Mouse (Mus musculus) cerebellum, adult (tissue): ENCODE data around the gene Dock7.

Source experiments
- ATAC-seq: cut with Nextera tagmentation; 2 replicates; pipeline ENCODE4 v1.9.2; 2017; ENCODE audit warnings: mild to moderate bottlenecking, moderate library complexity, mixed read lengths; ENCODE audit not compliant: insufficient number of reproducible peaks, low FRiP score, low TSS enrichment

Gene Dock7

DNA sequence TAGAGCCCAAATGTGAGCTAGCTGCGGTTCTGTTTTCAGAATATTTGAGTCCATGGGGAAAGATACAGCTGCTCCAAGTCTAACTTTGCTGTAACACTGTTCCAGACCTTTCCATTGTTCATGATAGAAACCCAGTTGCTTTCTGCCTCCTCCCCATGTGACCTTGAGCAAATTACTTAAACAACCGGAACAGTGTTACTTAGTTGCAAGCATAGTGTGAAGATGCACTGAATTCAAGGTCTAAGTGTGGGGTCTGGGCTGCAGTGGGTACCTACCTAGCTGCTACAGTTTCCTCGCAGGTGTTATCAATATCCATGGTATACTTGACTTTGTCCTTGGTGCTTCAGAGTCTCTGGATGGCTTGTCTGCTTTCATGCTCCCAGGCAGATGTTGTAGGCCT lies 1.3 kb upstream of the Dock7 start:
- ATAC-seq: no peak

DNA sequence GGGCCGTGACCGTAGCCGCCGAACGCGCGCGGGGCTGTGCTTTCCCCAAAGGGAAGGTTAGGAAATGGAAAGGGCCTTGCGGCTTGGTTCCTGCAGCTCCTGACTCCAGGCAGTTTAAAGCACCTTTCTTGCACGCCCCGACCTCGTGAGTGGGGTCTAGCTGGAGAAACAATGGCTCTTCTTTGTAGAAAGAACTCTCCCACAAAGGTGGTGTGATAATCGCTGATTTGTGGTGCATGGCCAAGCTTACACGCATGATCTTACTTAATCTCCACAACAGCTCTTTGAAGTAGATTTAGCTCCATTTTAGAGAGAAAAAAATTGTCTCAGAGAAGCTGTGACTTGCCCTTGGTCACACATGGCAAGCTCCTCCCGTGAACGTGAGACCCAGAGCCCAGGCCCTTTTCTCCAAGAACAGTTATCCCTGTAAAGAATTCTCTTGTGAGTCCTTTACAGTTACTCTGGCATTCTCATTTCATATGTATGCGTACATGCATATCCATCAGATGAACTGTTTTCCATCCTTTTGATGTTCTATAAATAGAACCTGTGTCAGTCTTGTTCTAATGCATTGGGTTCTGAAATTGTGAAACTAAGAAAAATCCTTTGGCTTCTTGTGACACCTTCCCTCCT lies 524 bp upstream of the Dock7 start:
- no peak for ATAC-seq

DNA sequence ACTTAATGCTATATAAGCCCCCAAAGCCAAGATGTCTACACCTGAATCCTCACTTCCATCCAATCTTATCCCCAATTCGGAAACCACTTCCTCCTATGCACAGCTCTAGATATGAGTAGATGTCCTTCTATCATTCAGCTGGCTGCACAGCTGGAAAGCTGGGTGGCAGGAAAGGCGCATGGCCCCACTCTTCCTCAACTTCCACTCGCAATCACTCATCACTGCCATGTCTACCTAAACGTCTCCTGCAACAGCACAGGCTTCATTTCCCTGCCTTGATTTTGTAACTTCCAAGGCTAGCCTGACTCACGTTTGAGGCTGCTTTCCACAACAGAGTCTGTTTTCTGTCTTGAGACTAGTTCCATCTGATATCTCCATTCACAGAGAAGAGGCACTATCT lies 1.7 kb downstream of the Dock7 start:
- ATAC-seq: no peak

DNA sequence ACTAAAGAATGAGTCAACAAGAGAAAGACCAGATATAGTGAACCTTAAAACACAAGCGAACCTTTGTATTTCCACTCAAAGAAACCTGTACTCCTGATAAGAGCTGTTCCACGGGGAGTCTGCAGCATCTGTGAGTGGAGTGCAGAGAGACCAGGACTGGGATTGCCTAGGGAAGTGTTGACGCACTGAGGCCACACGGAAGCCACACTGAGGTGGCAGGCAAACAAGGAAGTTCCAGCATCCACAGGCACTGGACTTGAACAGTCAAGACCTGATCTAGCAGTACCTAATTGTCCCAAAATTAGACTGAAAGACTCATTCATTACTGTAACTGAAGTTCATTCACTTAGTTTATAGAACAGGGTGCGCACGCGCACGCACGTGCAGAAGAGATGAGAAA lies 4.9 kb downstream of the Dock7 start:
- ATAC-seq: no peak

DNA sequence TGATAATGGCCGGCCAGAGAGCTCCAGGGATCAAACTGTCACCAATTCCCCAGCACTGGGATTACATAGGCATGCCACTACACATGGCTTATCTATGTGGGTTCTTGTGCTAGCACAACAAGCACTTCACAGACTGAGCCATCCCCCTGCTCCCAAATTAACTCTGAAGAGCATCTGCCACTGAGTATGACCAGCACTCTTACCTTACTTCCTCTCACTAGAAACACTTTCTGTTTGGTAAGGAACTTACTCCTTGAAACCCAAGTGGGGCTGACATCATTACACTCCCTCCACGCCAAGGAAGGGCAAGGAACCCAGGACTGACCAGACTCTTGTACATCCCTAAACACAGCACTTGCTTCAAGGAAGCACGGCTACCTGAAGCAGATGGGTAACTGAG lies 9.0 kb downstream of the Dock7 start:
- ATAC-seq: no peak

DNA sequence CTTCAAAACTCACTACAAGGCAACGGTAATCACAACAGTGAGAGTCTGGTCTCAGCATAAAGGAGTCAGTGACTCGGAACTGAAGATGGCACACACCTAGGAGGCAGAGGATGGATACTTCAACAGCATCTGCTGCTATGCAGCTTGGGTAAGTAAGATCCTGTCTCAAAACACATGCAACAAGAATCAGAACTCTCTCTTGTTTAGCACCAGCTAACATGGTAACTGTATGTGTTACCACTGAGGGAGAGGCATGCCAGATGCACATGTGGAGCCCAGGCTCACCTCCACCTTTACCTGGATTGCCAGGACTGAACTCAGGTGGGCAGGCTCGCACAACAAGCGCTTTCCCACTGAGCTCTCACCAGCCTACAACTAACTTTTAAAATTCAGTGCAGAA lies 11.9 kb downstream of the Dock7 start:
- ATAC-seq: no peak

DNA sequence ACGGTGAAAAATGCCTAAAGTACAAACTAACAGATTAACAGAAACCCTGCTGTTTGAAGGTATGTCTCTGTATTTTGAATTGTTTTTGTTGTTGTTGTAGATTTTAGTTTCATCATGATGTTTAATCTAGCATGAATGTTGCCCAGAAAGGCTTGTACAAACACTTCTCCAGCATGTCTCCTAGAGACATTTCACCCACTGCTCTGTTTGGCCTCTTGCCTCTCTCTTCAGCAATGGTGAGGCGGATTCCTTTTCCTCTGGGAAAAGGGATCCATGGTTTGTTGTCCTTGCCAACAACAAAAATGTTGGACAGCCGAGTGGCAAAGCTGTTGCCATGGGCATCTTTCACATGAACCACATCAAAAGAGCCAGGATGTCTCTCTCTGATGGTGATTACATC lies 17.9 kb downstream of the Dock7 start:
- ATAC-seq: no peak

DNA sequence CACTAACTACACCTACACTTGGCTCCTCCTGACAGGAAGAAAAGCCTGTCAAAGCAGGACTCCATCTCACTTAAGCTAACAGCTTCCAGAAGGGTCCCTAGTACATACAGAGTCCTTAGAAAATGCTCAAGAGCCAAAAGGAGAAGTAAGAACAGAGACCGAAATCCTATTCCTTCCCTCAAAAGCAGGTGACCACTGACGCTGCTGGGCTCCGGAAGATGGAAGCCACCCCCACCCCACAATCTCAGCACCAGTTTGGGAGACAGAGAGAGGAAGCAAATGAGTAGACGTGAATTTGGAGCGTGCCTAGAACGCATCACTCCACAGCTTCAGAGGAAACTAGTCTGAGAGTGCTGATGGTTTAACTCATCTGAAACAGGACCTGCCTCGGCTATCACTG lies 20.0 kb downstream of the Dock7 start:
- no peak for ATAC-seq

DNA sequence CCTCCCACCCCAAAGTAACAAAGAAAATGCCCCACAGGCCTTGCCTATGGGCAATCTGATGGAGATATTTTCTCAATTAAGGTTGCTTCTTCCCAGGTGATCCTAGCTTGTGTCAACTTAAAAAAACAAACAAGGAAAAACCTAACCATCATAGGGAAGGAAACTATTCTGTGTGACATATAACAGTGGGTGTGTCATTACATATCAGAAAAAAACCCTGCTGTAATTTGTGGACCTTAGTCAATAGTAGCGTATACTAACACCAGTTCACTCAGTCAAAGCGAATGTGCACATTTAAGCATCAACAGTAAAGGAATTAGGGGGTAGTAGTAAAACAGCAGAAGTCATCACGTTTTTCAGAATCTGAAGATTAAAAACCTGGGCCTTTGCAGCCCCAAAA lies 28.9 kb downstream of the Dock7 start:
- no peak for ATAC-seq

DNA sequence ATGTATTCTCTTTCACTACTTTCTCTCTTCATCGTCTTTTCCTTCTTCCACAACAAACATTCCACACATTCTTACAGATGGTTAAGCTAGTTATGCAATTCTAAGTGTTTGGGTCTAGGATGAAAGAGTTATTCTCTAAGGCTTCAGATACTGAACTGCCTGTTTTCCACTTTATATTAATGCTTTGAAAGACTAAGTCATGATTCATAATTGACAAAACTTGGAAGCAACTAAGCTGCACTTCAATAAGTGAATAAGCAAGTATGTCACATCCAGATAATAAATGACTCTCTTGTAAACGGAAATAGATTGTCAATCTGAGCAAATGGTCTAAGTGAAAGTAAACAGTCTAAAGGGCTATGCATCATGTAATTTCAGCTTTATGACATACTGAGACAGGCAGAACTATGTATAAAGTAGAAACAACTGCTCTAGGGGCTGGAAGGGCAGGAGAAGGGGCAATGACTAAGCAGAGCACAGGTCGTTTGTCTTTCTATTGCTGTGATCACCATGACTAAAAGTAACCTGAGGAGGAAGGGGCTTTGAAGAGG lies 29.5 kb downstream of the Dock7 start:
- ATAC-seq: no peak

DNA sequence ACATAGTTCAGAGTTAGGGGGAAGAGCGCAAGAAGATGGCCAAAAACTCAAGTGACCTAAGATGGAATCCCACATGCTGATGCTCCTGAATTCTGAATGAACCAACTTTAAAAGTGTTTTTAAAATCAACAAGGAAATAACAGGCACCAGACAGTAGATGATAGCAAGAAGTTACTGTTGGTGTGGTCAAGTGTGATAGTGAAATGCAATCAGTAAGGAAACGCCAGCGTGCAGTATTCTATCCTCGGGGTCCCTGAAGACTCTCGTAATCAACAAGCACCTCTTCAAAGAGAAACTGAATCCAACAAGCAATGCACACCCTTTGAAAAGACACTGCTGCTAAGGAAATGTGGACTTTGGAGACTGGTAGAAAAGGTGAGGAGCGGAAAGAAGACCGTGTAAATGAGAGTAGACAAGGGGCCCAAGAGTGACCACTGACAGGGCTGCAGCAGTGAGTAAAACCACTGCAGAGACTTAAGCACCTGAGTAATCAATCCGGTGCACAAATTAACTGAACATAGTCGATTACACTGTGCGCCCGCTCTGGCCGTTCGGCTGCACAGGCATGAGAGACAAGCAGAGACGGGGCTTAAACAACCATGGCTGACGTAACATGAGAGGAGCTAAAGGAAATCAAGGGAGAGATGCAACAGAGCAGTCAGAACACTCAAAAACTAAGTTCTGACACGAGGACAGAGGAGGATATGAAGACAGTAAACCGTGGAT lies 32.8 kb downstream of the Dock7 start:
- no peak for ATAC-seq

DNA sequence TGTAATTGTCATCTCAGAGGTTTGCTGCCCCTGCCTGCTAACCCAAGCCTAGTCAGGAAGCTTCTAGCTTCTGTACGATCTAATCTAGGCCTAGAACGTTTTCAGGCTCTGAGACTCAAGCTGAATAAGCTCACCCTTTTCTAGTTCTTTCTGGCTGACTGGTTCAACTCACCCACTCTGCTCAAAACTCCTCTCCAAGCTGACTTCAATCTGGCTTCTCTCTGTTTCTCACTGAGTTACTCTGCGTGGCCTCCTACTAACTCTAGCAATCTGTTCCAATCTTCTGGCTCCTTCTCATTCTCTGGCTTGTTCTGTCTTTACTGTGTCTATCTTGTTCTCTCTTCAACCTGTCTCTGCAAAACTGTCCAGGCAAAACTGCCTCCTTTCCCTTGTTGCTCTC lies 36.9 kb downstream of the Dock7 start:
- no peak for ATAC-seq

DNA sequence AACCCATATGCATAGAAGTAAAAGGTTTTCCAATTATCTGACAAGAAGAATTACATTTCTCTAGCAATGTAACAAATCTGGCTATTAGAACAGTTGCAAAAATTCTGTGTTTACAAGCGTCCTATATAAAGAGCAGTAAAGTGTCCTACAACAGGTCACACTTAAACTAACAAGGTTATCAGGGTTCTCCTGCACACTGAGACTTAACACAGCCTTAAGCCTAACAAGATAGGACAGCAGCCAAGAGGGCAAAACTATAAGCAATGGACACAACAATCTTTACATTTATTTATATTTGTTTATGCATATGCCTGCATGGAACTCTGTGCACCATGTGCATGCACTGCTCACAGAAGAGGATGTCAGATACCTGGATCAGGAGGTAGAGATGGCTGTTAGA lies 39.5 kb downstream of the Dock7 start:
- no peak for ATAC-seq

DNA sequence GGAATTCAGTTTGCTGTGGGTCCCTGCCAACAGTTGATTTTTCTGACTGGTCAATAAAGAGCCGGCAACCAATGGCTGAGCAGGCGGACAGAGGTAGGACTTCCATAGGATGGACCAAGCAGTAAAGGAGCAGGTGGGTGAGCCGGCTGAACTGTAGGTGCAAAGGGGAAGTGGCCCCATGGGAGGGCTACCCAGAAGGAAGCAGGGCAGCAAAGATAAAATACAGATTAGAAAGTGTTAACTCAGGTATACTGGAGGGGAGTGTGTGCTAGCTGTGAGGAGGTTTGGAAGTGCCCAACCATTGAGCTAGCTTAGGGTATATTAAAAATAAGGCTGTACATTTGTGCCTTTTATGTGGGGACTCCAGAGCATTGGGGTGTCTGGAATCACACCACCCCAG lies 42.7 kb downstream of the Dock7 start:
- no peak for ATAC-seq

DNA sequence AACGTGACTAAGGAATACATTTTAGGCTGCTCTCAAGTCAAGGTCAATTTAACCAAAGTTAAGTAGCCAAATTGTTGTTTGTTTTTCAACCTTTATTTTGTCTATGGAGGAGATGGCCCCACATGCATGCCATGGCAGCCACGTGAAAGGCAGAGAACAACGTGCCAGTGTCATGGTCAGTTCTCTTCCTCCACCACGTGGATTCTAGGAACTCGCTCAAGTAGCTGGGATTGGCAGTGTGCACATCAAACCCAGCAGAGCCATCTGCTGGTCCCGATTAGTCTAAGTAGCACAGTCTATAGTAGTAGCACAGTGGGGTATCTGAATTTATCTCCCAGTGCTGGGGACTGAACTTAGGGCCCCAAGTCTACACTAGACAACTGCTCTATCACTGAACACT lies 51.9 kb downstream of the Dock7 start:
- ATAC-seq: no peak

DNA sequence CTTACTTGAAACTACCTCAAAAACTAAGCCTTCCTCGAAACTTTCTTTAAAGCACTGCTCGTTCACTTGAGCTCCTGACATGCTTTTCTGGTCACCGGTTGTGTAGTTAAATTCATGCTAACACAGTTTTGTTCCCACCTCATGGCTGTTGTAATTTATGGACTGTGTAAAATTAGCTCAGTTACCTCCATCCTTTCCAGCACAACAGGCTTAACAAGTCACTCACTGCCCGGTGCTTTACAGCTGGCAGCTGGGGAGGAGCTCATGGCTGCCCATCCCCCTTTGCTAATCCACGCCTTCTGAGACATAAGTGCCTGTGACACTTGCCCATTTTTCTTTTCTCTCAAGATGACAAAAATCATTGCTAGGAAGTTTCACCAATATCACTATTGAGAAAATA lies 56.2 kb downstream of the Dock7 start:
- ATAC-seq: no peak

DNA sequence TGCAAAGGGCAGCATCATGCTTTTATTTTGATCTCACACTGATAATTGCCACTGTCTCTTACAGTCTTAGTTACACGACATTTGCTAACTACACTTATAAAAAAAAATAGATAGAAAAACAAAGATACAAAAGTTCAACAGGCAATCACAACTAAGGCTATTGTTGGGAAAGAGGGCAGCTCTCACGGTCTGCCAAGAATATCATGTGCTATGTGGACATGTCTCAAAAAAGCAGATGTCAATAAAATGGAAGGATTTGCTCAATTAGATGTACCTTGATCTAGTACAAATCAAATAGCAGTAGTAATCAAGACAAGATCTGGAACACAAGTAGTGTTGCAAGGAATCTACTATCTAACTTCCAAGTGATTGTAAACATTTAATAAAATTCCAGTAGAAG lies 72.1 kb downstream of the Dock7 start:
- no peak for ATAC-seq

DNA sequence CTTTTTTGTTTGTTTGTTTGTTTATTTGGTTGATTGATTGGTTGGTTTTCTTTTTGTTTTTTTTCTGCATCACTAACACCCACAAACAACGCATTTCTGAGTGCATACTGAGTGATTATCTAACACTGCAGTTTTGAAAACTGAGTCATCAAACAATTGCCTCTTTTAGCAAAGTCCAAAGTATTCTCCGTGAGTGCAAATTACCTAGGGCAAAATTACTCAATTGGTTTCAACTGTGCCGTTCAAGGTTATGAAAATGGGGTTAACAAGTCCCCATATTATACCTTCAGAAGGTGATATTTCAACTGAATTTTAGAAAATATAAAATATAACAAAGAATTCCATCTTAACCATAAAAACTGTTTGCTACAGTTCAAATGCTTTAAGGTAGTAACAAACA lies 74.2 kb downstream of the Dock7 start:
- ATAC-seq: no peak

DNA sequence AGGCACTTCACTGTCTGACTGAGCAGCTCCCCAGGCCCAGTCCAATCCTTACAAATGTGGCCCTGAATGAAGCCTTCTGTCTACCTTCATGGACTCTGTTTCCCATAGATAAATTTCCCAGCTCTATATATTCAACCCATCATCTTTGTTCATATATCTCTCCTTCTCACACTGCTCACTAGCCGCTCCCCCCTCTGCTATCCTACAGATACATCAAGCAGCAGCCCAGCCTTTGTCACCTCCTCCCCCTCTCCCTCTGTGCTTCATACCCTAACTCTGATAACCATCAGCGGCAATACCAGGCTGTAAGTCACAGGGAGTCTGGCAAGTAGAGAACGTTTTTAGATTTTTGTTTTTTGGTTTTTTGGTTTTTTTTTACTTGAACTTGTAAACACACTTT lies 75.9 kb downstream of the Dock7 start:
- no peak for ATAC-seq

DNA sequence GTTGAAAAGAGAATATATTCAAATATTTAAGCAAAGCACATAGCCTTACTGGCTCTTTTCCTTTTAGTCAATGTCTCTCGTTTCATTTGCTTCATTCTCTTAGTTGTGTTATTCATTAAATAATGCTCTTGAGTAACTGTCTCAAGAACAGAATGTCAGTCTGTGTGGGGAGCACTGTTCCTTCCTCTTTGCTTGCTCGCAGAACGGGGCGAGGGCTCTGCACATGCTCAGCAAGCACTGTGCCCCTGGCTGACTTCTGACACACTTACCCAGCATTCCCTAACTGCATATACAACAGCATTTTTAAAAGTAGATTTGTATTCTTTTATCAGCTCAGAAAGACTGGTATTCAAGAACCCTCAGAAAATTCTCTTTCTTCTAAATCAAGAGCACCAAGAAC lies 87.8 kb downstream of the Dock7 start:
- ATAC-seq: no peak

DNA sequence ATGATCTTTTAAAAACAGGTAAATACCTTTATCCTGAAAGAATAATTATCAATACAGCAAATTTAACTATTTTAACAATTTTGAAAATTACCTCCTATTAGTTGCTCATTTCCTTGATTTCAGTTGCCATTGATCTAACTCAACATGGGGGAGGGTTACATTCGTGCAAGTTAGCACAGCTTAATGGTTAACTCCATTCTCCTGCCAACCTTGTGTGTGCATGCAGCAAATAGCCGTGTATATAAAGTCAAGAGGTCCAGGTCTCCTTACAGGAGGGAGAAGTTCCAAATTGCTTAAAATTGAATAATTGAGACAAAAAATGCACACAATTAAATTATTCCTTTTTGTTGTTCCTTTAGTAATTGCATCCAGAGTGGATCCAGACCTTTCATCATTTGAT lies 90.0 kb downstream of the Dock7 start, which contains the start of gene Angptl3:
Gene Angptl3 (plus strand): TSS at position 269 of the 400 bp plus-strand sequence.
- no peak for ATAC-seq

DNA sequence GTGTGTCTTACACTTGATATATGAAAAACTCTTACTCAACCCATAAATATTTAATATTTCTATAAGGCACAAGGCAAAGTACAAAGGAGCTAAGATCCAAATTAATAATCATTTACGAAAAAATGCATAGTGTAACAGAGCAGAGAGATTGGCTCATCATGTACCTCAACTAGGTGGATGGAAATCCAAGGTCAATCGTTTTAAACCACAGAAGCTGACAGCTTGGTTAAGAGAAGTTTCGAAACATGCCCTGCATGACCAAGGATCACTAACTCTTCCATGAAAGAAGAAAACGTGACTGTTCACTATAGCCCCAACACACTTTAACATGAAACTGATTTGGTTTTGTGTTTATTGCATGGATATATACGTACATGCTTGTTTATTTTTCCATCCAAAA lies 92.3 kb downstream of the Dock7 start:
- ATAC-seq: no peak
